Mouse (Mus musculus) ovary, adult 18-20 months (tissue): ENCODE measurements around the gene Zdhhc21.
A peak's percentile ranks its signal among the peaks of the same experiment; 100 is the strongest.

ENCODE experiments used
- DNase-seq: peaks from one replicate; pipeline ENCODE4 v3.0.0; 2022; ENCODE audit warnings: low spot score, mixed read lengths

Zdhhc21 gene

GRCm38 (mm10) chr4:82864974-82865699, 5.4 kb upstream of the Zdhhc21 start:
- no peak for DNase-seq

DNA sequence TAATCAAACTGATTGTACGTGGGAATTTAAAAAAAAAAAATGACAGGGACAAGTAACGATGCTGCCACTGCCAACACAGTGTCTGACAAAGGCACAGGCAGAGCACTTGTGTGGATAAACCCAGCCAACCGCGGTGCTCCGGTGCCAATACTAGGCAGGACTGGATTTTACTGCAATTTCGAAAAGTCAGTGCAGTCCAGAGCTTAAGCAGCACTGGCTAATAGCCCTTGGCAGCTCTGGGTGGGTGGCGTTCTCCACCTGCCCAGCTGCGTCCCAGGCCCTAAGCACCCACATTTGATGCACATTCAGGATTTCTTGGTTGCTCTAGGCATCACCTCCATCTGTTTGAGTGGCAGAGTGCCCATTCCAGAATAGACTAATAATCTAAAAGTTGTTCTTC, 3.6 kb upstream of the Zdhhc21 start:
- DNase-seq = no peak

DNA sequence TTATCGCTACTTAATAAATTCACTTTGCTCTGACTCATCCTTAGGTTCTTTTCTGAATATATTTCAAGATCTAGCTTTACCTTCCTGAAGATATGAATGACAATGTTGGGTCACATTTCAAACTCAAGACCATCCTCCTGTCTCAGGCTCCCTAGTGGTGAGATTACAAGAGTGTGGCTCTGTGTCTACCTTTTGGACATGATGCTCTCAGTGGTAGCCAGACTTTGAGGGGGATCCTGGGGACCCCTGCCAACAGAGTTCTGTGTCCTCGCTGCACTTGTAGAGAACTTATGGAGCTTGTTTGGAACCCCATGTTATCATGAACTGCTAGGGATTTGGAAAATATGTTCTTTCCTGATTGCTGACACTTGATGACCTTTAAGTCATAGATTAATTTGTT, 1.7 kb upstream of the Zdhhc21 start:
- DNase-seq = no peak

DNA sequence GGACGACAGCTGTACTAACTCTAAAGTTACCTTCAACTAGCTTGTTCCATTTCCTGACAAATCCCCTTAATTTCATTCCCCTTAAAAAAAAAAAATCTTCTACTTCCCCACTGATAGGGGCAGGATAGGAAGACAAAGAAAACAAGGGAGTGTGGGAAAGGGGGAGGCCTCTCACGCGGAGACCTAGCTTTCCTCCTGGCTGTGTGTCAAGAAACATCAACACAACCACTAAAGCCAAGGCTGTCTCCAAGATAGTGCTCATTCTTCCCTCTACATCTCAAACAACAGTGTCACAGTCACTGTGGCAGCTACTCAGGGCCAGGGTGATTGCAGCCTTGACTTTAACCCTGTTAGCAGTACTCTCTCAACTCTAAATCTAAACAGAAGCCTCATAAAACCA, 808 bp upstream of the Zdhhc21 start:
- peak; percentile 37 for DNase-seq

GRCm38 (mm10) chr4:82858431-82859010, 1.2 kb downstream of the Zdhhc21 start:
- DNase-seq = no peak

DNA sequence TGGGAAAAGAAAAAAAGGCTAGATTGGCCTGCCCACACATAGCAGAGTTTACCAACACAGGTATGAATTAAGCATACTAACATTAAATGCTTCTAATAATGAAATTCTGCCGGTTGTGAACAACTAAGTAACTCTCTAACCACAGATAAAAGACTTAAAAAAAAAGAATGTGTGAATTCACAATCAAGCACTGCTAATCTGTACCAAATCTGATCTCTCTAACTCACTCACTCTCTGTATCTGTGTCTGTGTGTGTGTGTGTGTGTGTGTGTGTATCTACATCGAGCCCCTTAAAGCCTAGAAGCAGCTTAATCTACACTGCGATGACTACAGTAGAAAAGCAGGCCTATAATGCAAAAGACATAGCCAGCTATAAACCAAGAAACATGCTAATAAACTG, 2.8 kb downstream of the Zdhhc21 start:
- no peak for DNase-seq

- no peak for DNase-seq
Measured at GRCm38 (mm10) chr4:82853809-82854208, 5.9 kb downstream of the Zdhhc21 start.

GRCm38 (mm10) chr4:82848552-82849234, 11.1 kb downstream of the Zdhhc21 start:
- DNase-seq = no peak

DNA sequence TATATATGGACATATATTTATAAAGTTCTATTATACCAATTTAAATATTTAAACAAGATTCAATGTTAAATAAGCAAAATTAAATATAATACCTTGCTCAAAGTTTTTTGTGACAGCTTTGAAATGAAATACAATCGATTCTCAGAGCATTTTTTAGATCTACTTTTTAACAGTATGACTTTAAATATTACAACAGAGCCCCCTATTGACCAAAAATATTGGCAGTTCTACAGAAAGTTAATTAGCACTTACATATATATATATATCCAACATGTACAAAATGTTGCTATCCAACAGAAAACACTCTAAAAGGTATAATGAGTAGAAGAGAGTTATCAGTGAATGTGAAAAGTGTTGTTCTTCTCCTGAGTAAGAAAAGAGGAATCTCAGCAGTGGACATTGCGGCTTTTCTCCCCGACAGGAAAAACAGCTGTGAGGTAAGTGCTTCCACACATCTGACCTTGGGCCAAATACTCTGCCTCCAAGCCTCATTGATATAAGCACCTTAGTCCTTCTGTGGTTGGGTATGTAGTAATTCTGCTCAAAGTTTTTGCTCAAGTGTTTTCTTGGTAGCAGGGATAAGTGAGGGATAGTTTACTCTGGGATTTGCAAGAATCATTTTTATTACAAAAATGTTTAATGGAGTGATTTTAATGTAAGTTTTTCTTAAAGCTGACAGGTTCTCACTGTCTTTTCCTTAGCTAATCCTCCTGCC, 22.1 kb downstream of the Zdhhc21 start:
- no peak for DNase-seq

DNA sequence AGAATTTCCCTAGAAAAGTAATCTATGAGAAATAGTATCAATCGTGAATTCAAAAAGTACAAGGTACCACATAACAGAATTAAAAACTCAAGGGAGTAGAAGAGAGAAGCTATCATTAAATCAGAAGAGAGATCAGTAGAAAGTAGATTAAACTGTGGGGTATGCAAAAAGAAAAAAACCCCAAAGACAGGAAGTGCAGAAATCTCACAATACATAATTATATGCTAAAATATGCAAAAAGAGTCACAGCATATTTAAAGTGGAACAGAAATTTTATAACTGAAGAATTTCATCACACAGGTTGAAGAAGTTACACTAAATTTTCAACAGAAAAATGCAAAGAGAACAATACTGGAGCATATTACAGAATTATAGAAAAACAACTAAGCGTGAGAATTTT, 28.6 kb downstream of the Zdhhc21 start:
- no peak for DNase-seq

DNA sequence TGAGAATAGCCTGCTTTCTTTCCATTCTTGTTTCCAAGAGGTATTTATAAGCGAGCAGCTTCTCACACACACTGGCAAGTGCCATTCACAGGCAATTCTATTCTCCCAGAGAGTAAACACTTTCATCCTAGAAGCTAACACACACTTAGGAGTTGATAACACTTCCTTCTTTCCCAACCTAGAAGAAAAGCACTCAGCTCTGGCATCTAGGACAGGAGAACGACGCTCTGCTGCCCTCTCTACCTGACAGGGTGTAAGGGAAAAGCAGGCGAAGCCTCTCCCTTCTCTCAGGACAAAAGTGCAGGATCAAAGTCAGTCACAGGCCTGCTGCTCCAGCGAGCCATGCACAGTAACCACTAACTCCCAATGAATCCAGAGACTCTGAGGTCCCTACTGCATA, 30.3 kb downstream of the Zdhhc21 start:
- DNase-seq = no peak

GRCm38 (mm10) chr4:82827001-82827400, 32.8 kb downstream of the Zdhhc21 start:
- DNase-seq = no peak

- DNase-seq = no peak
Measured at GRCm38 (mm10) chr4:82817833-82818232, 41.9 kb downstream of the Zdhhc21 start.

DNA sequence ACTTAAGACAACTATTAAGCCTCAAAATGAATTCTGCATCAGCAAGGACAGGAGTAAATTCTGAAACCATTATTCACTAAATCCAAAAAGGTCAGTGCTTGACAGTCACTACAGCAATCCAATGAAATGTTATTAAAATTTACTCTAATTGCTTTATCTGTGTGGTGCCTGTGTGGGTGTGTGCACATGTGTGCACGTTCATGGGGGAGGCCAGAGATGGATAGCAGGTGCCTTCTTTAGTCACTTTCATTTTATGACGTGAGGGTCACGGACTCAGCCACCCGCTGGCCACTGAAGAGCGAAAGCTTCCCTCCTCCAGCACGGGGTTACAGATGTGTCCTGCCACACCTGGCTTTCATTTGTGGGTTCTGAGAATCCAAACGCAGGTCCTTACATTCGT, 43.4 kb downstream of the Zdhhc21 start:
- no peak for DNase-seq

DNA sequence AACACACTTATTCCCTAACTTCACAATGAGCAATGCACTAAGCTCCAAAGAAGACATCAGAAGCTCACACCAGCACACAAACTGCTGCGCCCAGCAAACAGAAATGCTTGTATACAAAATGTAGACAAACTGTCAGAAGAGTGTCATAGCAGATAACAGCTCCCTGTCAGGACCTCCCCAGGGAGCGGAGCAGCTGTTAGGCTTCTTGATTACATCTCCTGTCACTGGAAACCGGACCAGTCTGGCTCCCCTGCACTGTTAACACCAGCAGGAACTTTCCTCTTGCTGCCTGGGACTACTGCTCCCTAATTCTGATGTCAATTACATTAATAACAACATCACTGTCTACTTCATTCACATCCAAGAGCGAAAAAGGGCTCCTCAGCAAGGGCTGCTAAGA, 44.5 kb downstream of the Zdhhc21 start:
- DNase-seq = no peak

- no peak for DNase-seq
Measured at GRCm38 (mm10) chr4:82813356-82813755, 46.4 kb downstream of the Zdhhc21 start.

DNA sequence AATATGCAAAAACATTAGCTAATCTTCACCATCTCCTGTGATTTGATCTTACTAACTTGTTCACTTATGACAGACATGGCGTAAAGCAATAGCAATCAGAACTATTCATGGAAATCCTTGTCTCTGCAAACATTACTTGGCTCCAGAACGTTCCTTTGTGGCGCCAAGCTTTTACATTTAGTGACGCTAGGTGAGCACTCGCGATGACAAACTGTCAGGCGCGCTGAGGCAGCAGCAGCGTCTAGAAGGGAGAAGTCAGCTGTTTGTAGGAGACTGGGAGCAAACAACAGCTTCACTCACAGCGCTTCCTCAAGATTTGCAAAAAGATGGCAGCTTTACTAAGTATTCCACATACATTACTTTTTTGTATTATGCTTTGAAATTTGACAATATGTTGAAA, 51.9 kb downstream of the Zdhhc21 start:
- no peak for DNase-seq

GRCm38 (mm10) chr4:82806176-82806757, 53.5 kb downstream of the Zdhhc21 start:
- no peak for DNase-seq

GRCm38 (mm10) chr4:82804019-82804418, 55.7 kb downstream of the Zdhhc21 start:
- DNase-seq = no peak

DNA sequence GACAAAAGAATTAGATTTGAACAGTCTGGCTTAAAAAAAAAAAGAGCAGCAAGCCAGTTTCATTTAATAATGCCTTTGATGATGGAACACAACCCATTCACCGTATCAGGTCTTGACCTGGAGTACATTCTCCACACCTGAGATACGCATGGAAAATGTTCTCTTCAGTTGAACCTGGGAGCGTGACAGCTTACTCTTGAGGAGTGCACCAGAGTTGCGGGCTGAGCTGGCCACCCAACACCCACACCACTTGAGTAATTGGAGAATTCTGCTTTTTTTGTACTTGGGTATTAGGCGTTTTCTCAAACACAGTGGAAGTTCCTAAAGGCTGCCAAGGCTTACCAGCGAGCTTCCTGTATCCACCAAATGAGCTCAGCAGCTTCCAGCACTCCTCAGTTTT, 66.2 kb downstream of the Zdhhc21 start:
- DNase-seq = no peak

DNA sequence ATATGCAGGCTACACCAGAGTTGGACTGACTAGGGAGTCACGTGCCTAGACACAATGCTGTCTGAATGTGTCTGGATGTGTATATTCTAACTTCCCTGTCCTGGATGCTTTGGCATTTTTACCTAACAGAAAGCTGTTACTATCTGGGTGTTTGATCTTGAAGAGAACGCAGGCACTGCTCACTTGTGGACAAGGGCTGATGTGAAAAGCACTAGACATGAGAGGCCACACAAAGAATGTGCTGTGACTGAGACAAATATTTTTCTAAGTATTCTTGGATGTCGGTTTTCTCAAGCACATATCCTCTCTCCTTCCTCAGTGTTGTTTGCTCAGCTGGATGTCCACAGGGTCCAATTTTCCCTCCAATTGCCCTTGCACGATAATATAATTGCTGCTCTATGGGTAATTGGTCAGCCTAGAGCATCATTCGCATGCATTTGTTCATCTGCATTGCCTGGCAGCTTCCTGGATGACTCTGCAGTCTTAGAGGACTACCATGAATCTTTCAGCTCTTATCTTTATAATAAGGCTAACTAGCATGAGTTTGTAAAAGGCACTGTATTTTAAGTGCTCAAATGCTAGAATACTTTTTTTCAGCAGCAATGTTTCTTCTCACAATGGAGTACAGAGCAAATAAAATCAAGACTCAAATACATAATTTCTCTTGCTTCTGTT, 66.7 kb downstream of the Zdhhc21 start:
- no peak for DNase-seq
